Mouse (Mus musculus) cortical plate, adult 2 months (tissue): ENCODE measurements around the gene Mosmo.

Experiments
- CTCF ChIP-seq: fragments of 200-500 bp; IDR thresholded peaks from 2 replicates; pipeline ENCODE4 v1.5.1; 2011; ENCODE audit warnings: mild to moderate bottlenecking, control low read depth, low read length; ENCODE audit not compliant: insufficient read depth; ENCODE audit errors: extremely low read depth
- POLR2A ChIP-seq: fragments of 200-500 bp; IDR thresholded peaks from 2 replicates; pipeline ENCODE4 v1.6.1; 2011; ENCODE audit warnings: mild to moderate bottlenecking, low read length, control low read depth; ENCODE audit not compliant: insufficient read depth; ENCODE audit errors: extremely low read depth

DNA sequence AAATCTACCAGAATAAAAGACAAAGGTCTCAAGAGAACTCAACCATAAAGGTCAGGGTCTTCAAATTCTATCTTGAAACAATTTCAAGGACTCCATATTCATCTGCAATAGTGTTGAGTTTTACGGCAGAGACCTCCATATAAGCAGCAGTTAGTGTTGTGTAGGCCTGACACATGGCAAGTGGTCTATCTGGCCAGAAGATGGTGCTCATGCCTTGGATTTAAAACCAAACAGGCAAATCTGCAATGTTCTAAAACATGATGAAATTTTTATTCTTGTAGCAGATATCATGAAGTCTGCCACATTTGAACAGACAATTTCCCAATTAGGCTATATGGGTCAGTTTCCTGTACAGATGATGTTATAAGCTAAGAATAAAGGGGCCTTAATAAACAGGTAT lies 44.9 kb upstream of the Mosmo start:
- TF ChIP-seq POLR2A (no peak), CTCF (peak; percentile 70)
